Mouse (Mus musculus) liver, postnatal 0 days (tissue): ENCODE measurements at regions not wholly inside any gene's neighbourhood (a gene's known extent, or its start where the extent isn't known, plus 50 kb on each side); places are given as distances from the start of the nearest gene placed in this dataset.

ENCODE experiments used
- CTCF ChIP-seq: sonication (generic); IDR thresholded peaks from 2 replicates; pipeline ENCODE4 v1.5.1; 2016; ENCODE audit warnings: antibody characterized with exemption, low read depth
- EP300 ChIP-seq: IDR thresholded peaks from 2 replicates; pipeline ENCODE4 v1.6.1; 2016; ENCODE audit warnings: antibody characterized with exemption, low read depth, mild to moderate bottlenecking

DNA sequence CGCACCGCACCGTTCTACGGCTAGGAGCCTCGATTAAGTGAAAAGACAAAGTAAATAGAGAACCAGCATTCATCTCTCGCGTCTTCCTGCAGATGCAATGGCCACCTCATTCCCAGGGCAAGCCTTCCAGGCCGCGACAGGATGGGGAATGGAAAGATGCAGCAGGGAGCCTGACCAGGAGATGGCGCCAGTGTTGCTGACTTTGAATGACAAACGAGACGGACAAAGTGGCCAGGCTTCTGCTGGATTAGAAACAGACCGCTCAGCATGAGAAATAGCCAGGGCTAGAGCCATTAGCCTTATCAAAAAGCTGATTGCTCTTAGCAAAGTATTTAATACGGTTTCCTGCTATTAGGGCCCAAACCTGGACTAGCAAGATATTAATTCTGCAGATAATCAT, 64.6 kb upstream of the Blcap start:
- TF ChIP-seq CTCF = peak; percentile 91
- TF ChIP-seq EP300 = no peak
